Mouse (Mus musculus) small intestine, adult 2 months (tissue): Measurements from ENCODE around the gene 4930430A15Rik.

ENCODE experiments used
- CTCF ChIP-seq: fragments of 200-500 bp; IDR thresholded peaks from 2 replicates; pipeline ENCODE4 v1.5.1; 2012; ENCODE audit warnings: low read depth, mild to moderate bottlenecking, control low read depth, inconsistent platforms, low read length, moderate library complexity, mixed read lengths; ENCODE audit not compliant: insufficient replicate concordance, insufficient read length; ENCODE audit errors: extremely low read depth
- POLR2A ChIP-seq: fragments of 200-500 bp; IDR thresholded peaks from 2 replicates; pipeline ENCODE4 v1.6.1; 2012; ENCODE audit warnings: low read depth, mild to moderate bottlenecking, control low read depth, inconsistent platforms, low read length, moderate library complexity

- no peak for TF ChIP-seq POLR2A
- no peak for TF ChIP-seq CTCF
These were observed at the start of gene 4930430A15Rik for GRCm38 (mm10) chr2:111229502-111229901.
